Mouse (Mus musculus): ENCODE data around the gene Lcp2.

DNA sequence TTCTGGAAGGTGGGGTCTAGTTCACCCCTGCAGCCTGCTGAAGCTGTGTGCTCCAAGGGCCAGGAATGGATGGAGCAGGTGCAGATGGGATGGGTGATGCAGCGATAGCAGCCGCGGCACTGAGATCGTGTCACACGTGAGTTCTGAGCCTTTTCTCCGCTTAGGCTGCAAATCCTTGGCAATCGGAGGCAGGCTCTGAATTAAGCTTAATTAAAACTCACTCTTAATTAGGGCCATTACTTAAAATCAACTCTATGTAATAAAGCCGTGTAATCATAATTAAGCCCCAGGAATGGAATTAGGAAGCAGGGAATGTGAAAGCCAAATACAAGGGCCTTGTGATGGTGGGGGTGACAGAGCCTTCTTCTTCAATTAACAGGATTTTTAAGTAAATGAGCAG lies 92.6 kb downstream of the Lcp2 start:
- TF ChIP-seq CTCF (IDR thresholded peaks at IDR 0.05; ENCODE audit: low read depth) = no peak
- no peak for TF ChIP-seq EP300 (IDR thresholded peaks at IDR 0.05; ENCODE audit: low read depth)

Measured in liver, postnatal 0 days (tissue).